Mouse (Mus musculus): ENCODE results near the gene Arl15.

DNA sequence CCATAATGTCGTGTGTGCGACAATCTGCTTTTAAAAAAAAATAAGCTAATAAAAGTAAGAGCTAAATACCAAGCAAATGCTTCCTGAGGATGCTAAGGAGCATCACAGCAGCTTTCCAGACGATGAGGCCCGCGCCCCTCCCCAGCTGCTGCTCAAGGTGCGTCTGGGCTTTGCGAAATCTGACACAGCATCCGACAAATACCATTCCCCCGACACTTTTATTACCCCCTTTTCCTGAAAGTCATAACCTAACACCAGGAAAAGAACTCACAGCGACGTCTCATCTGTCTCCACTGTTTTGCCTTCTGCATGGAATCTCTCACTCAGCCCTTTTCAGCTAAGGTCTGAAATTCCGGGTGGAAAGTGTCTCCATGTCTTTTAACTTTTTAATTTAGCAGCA is 330.7 kb downstream of the Arl15 start:
- TF ChIP-seq EP300 (IDR thresholded peaks at IDR 0.05) (no peak), CTCF (IDR thresholded peaks at IDR 0.05) (no peak)
